Mouse (Mus musculus): ENCODE results near the gene Ndufc1. TPM values are rescaled to one million over a fixed set of nuclear protein-coding genes. Genes with fewer than 3 reads are reported as not detected.

Gene Ndufc1
- total and polyA plus RNA-seq, 3 experiments: 115 to 207 TPM; not detected in 1

- peaks cover 14 to 18% of the 10 kb centered on the region in 2 experiments for H3K4me1 ChIP-seq (ENCODE audit: control insufficient read depth in 1 of 2, insufficient read depth in 2 of 2, low read length in 2 of 2)
Measured at GRCm38 (mm10) chr3:51416073-51416363, 7.2 kb upstream of the Ndufc1 start.

GRCm38 (mm10) chr3:51415098-51416072 is 6.6 kb upstream of the Ndufc1 start, which contains the start of gene Naa15:
TSS of gene Naa15 (plus strand) at chr3:51415148.
- H3K4me1 ChIP-seq (ENCODE audit: control insufficient read depth in 1 of 2, insufficient read depth in 2 of 2, low read length in 2 of 2): peaks cover 12 to 16% of the 10 kb centered on the region in 2 experiments
- DNase-seq (ENCODE audit: low read depth, low spot score): peak; percentile 95
- TF ChIP-seq MYB (IDR thresholded peaks at IDR 0.05; ENCODE audit: low read depth, low read length) (peak; percentile 41; the same call in 1 of the 2 replicates), POLR2A (IDR thresholded peaks at IDR 0.05; ENCODE audit: control insufficient read depth in 1 of 2, insufficient read depth in 1 of 2, low read depth in 1 of 2, low read length in 2 of 2, poor library complexity in 1 of 2) (peak; percentile 78 to 98), HCFC1 (IDR thresholded peaks at IDR 0.05; ENCODE audit: low read depth, low read length) (peak; percentile 96), SMC3 (IDR thresholded peaks at IDR 0.05; ENCODE audit: low read depth, low read length) (no peak), SIN3A (IDR thresholded peaks at IDR 0.05; ENCODE audit: low read length) (peak; percentile 88), MXI1 (IDR thresholded peaks at IDR 0.05; ENCODE audit: low read depth, low read length) (peak; percentile 99), TCF12 (IDR thresholded peaks at IDR 0.05; ENCODE audit: low read depth, low read length) (peak; percentile 67), TBP (IDR thresholded peaks at IDR 0.05; ENCODE audit: low read depth, low read length) (peak; percentile 50; the same call in 1 of the 2 replicates), ZMIZ1 (IDR thresholded peaks at IDR 0.05; ENCODE audit: low read depth, low read length) (peak; percentile 60; the same call in 1 of the 2 replicates), UBTF (IDR thresholded peaks at IDR 0.05; ENCODE audit: borderline replicate concordance, insufficient read depth, low read depth, low read length) (no peak), ELF1 (IDR thresholded peaks at IDR 0.05; ENCODE audit: low read depth, low read length) (peak; percentile 71; the same call in 1 of the 2 replicates), USF2 (IDR thresholded peaks at IDR 0.05; ENCODE audit: borderline replicate concordance in 1 of 2, insufficient read depth in 1 of 2, low read depth in 1 of 2, low read length in 2 of 2) (no peak), MAZ (IDR thresholded peaks at IDR 0.05; ENCODE audit: low read depth, low read length) (peak; percentile 85), GATA1 (IDR thresholded peaks at IDR 0.05; ENCODE audit: low read depth, low read length) (no peak), USF1 (IDR thresholded peaks at IDR 0.05; ENCODE audit: low read depth, low read length) (peak; percentile 81), KAT2A (conservative IDR thresholded peaks at IDR 0.05; ENCODE audit: low read depth, low read length) (peak; percentile 93), NELFE (IDR thresholded peaks at IDR 0.05; ENCODE audit: low read depth, low read length) (peak; percentile 75), MEF2A (IDR thresholded peaks at IDR 0.05; ENCODE audit: extremely low read depth, insufficient replicate concordance, low read depth, low read length, poor library complexity, severe bottlenecking) (no peak), JUND (IDR thresholded peaks at IDR 0.05; ENCODE audit: low read depth, low read length) (no peak), BHLHE40 (IDR thresholded peaks at IDR 0.05; ENCODE audit: borderline replicate concordance, low read depth, low read length) (no peak), EP300 (IDR thresholded peaks at IDR 0.05; ENCODE audit: low read depth in 1 of 2, low read length in 2 of 2) (no peak; a peak in 1 of 4 replicates), ZNF384 (IDR thresholded peaks at IDR 0.05; ENCODE audit: low read depth, low read length) (no peak), ZC3H11A (IDR thresholded peaks at IDR 0.05; ENCODE audit: low read depth, low read length) (no peak), MYC (IDR thresholded peaks at IDR 0.05; ENCODE audit: low read depth, low read length) (no peak)

More at GRCm38 (mm10) chr3:51416073-51416363, 7.2 kb upstream of the Ndufc1 start:
- Histone ChIP-seq H3K79me2 (ENCODE audit: control insufficient read depth, insufficient read depth, low read length, poor library complexity) (peaks cover 55% of the 10 kb centered on the region), H3K9ac (ENCODE audit: control insufficient read depth, low read depth, low read length, poor library complexity, severe bottlenecking) (peak overlapping the region; percentile 97), H3K27me3 (ENCODE audit: control insufficient read depth in 1 of 2, insufficient read depth in 2 of 2, low read length in 2 of 2) (no peaks in the 10 kb centered on the region), H3K9me3 (replicated peaks; ENCODE audit: insufficient read depth, low read length) (no peaks in the 10 kb centered on the region), H3K27ac (ENCODE audit: control insufficient read depth, low read depth, low read length) (peak overlapping the region; percentile 90), H3K36me3 (ENCODE audit: control insufficient read depth in 1 of 2, insufficient read depth in 2 of 2, low read length in 2 of 2) (peaks cover 7 to 36% of the 10 kb centered on the region in 2 experiments), H3K4me3 (ENCODE audit: control insufficient read depth in 1 of 2, insufficient read depth in 1 of 2, low read depth in 2 of 2, low read length in 2 of 2) (peak overlapping the region; percentile 74 to 88)
- no peak for DNase-seq (ENCODE audit: low read depth, low spot score)
- no peak for TF ChIP-seq MAX (IDR thresholded peaks at IDR 0.05; ENCODE audit: low read length)
- no peak for TF ChIP-seq CHD2 (IDR thresholded peaks at IDR 0.05; ENCODE audit: low read length)
- TF ChIP-seq ZKSCAN1 (IDR thresholded peaks at IDR 0.05; ENCODE audit: low read depth, low read length): no peak
- no peak for TF ChIP-seq MEF2A (IDR thresholded peaks at IDR 0.05; ENCODE audit: extremely low read depth, insufficient replicate concordance, low read depth, low read length, poor library complexity, severe bottlenecking)
- 0 out of 4 replicates have a peak, but pooled peaks of 1 of the 2 experiments have one; percentile 46 for TF ChIP-seq POLR2A (IDR thresholded peaks at IDR 0.05; ENCODE audit: control insufficient read depth in 1 of 2, insufficient read depth in 1 of 2, low read depth in 1 of 2, low read length in 2 of 2, poor library complexity in 1 of 2)
- no peak for TF ChIP-seq GATA1 (IDR thresholded peaks at IDR 0.05; ENCODE audit: low read depth, low read length)
- TF ChIP-seq TAL1 (IDR thresholded peaks at IDR 0.05; ENCODE audit: low read length): no peak
- TF ChIP-seq MYC (IDR thresholded peaks at IDR 0.05; ENCODE audit: low read depth, low read length): peak; percentile 80
- no peak for TF ChIP-seq POLR2AphosphoS5 (IDR thresholded peaks at IDR 0.05; ENCODE audit: borderline replicate concordance, low read depth, low read length)
- no peak for TF ChIP-seq USF2 (IDR thresholded peaks at IDR 0.05; ENCODE audit: borderline replicate concordance in 1 of 2, insufficient read depth in 1 of 2, low read depth in 1 of 2, low read length in 2 of 2)
- TF ChIP-seq MAZ (IDR thresholded peaks at IDR 0.05; ENCODE audit: low read depth, low read length): no peak
- TF ChIP-seq RCOR1 (IDR thresholded peaks at IDR 0.05; ENCODE audit: low read depth, low read length): no peak

More at GRCm38 (mm10) chr3:51415098-51416072, 6.6 kb upstream of the Ndufc1 start, which contains the start of gene Naa15:
- Histone ChIP-seq H3K9ac (ENCODE audit: control insufficient read depth, low read depth, low read length, poor library complexity, severe bottlenecking) (peak within 1 kb of the TSS; percentile 97), H3K9me3 (replicated peaks; ENCODE audit: insufficient read depth, low read length) (no peaks in the 10 kb centered on the region), H3K36me3 (ENCODE audit: control insufficient read depth in 1 of 2, insufficient read depth in 2 of 2, low read length in 2 of 2) (peaks cover 7 to 32% of the 10 kb centered on the region in 2 experiments), H3K27ac (ENCODE audit: control insufficient read depth, low read depth, low read length) (peak within 1 kb of the TSS; percentile 90), H3K79me2 (ENCODE audit: control insufficient read depth, insufficient read depth, low read length, poor library complexity) (peaks cover 48% of the 10 kb centered on the region), H3K27me3 (ENCODE audit: control insufficient read depth in 1 of 2, insufficient read depth in 2 of 2, low read length in 2 of 2) (no peaks in the 10 kb centered on the region), H3K4me3 (ENCODE audit: control insufficient read depth in 1 of 2, insufficient read depth in 1 of 2, low read depth in 2 of 2, low read length in 2 of 2) (peak within 1 kb of the TSS; percentile 74 to 88)
